Mouse (Mus musculus) erythroblast, embryonic 14.5 days (primary cell): ENCODE measurements around the gene Cd9. TPM values are rescaled to one million over a fixed set of nuclear protein-coding genes. Genes with fewer than 3 reads are reported as not detected.
A peak's percentile ranks its signal among the peaks of the same experiment; 100 is the strongest.

Experiments used
- H3K27me3 ChIP-seq: 2 replicates; pipeline ENCODE4 v1.6.1; 2012; ENCODE audit warnings: inconsistent platforms; ENCODE audit not compliant: control insufficient read depth
- H3K36me3 ChIP-seq: 2 replicates; pipeline ENCODE4 v1.6.1; 2012; ENCODE audit warnings: mild to moderate bottlenecking, inconsistent platforms; ENCODE audit not compliant: control insufficient read depth
- H3K4me1 ChIP-seq: 2 replicates; pipeline ENCODE4 v1.6.1; 2012; ENCODE audit warnings: inconsistent platforms; ENCODE audit not compliant: control insufficient read depth
- H3K4me3 ChIP-seq: replicated peaks from 2 replicates; pipeline ENCODE3; 2012; ENCODE audit warnings: moderate library complexity, mild to moderate bottlenecking, inconsistent platforms
- H3K9me3 ChIP-seq: 2 replicates; pipeline ENCODE4 v1.6.1; 2012; ENCODE audit warnings: low read length, inconsistent platforms, mixed read lengths; ENCODE audit not compliant: control insufficient read depth
- GATA1 ChIP-seq: IDR thresholded peaks from 2 replicates; pipeline ENCODE4 v1.6.1; 2012; ENCODE audit warnings: low read length, inconsistent platforms, mixed read lengths
- TAL1 ChIP-seq: IDR thresholded peaks from 3 replicates; pipeline ENCODE4 v1.6.1; 2012; ENCODE audit warnings: low read length, inconsistent platforms, mixed read lengths
- polyA plus RNA-seq: library from polyadenylated mRNA; stranded (reverse); fragments of >175 nt; gene quantifications from 2 replicates; pipeline ENCODE4 v1.2.3, GENCODE M21; 2012

The Cd9 gene
- polyA plus RNA-seq, 1 experiment, result not detected

GRCm38 (mm10) chr6:125479359-125479758 lies 15.2 kb downstream of the Cd9 start:
- TF ChIP-seq TAL1 (no peak), GATA1 (no peak)
- Histone ChIP-seq H3K9me3 (no peaks in the 10 kb centered on the region), H3K27me3 (no peaks in the 10 kb centered on the region), H3K4me3 (no peak overlapping the region), H3K4me1 (peaks cover 42% of the 10 kb centered on the region), H3K36me3 (no peaks in the 10 kb centered on the region)

GRCm38 (mm10) chr6:125478135-125479128 lies 16.2 kb downstream of the Cd9 start:
- H3K4me1 ChIP-seq, result peaks cover 47% of the 10 kb centered on the region

GRCm38 (mm10) chr6:125476826-125477589 lies 17.6 kb downstream of the Cd9 start:
- no peaks in the 10 kb centered on the region for H3K36me3 ChIP-seq
- H3K4me1 ChIP-seq, result peaks cover 54% of the 10 kb centered on the region
- no peak overlapping the region for H3K4me3 ChIP-seq
- TF ChIP-seq GATA1 (no peak), TAL1 (no peak)
- no peaks in the 10 kb centered on the region for H3K27me3 ChIP-seq
- H3K9me3 ChIP-seq, result peaks cover 3% of the 10 kb centered on the region; the same call in 1 of the 2 replicates

More at GRCm38 (mm10) chr6:125478135-125479128, 16.2 kb downstream of the Cd9 start:
- Histone ChIP-seq H3K27me3 (no peaks in the 10 kb centered on the region), H3K36me3 (no peaks in the 10 kb centered on the region), H3K4me3 (no peak overlapping the region), H3K9me3 (no peaks in the 10 kb centered on the region)
- TF ChIP-seq GATA1, result no peak
- no peak for TF ChIP-seq TAL1

GRCm38 (mm10) chr6:125476090-125476489 lies 18.5 kb downstream of the Cd9 start:
- no peak overlapping the region for H3K4me3 ChIP-seq
- H3K36me3 ChIP-seq, result no peaks in the 10 kb centered on the region; the same call in 1 of the 2 replicates
- H3K4me1 ChIP-seq, result peaks cover 48% of the 10 kb centered on the region
- no peaks in the 10 kb centered on the region for H3K27me3 ChIP-seq
- TF ChIP-seq GATA1, result no peak
- TF ChIP-seq TAL1, result no peak
- peaks cover 3% of the 10 kb centered on the region; the same call in 1 of the 2 replicates for H3K9me3 ChIP-seq

- peaks cover 3% of the 10 kb centered on the region; the same call in 1 of the 2 replicates for H3K9me3 ChIP-seq
Measured at GRCm38 (mm10) chr6:125475184-125475583, 19.4 kb downstream of the Cd9 start.

GRCm38 (mm10) chr6:125473939-125474338 lies 20.7 kb downstream of the Cd9 start:
- Histone ChIP-seq H3K36me3 (no peaks in the 10 kb centered on the region; the same call in 1 of the 2 replicates), H3K4me3 (peak overlapping the region; percentile 6), H3K9me3 (peaks cover 3% of the 10 kb centered on the region; the same call in 1 of the 2 replicates), H3K27me3 (no peaks in the 10 kb centered on the region), H3K4me1 (peaks cover 38% of the 10 kb centered on the region)
- TF ChIP-seq GATA1 (no peak), TAL1 (no peak)

More at GRCm38 (mm10) chr6:125475184-125475583, 19.4 kb downstream of the Cd9 start:
- no peaks in the 10 kb centered on the region; the same call in 1 of the 2 replicates for H3K36me3 ChIP-seq
- H3K4me1 ChIP-seq, result peaks cover 39% of the 10 kb centered on the region
- H3K4me3 ChIP-seq, result no peak overlapping the region
- no peak for TF ChIP-seq GATA1
- no peak for TF ChIP-seq TAL1
- H3K27me3 ChIP-seq, result no peaks in the 10 kb centered on the region

- Histone ChIP-seq H3K36me3 (no peaks in the 10 kb centered on the region; the same call in 1 of the 2 replicates), H3K9me3 (peaks cover 3% of the 10 kb centered on the region; the same call in 1 of the 2 replicates), H3K4me1 (peaks cover 38% of the 10 kb centered on the region), H3K27me3 (no peaks in the 10 kb centered on the region), H3K4me3 (peak overlapping the region; percentile 6)
- TF ChIP-seq GATA1 (0 out of 2 replicates have a peak, but pooled peaks have one; percentile 11), TAL1 (peak; percentile 37; the same call in 1 of the 3 replicates)
Measured at GRCm38 (mm10) chr6:125473321-125473721, 21.3 kb downstream of the Cd9 start.

GRCm38 (mm10) chr6:125471921-125472320 lies 22.7 kb downstream of the Cd9 start:
- Histone ChIP-seq H3K9me3 (peaks cover 3% of the 10 kb centered on the region; the same call in 1 of the 2 replicates), H3K4me3 (no peak overlapping the region), H3K4me1 (peaks cover 37% of the 10 kb centered on the region), H3K27me3 (no peaks in the 10 kb centered on the region), H3K36me3 (peaks cover 2% of the 10 kb centered on the region; the same call in 1 of the 2 replicates)
- TF ChIP-seq TAL1, result no peak
- TF ChIP-seq GATA1, result no peak
